Mouse (Mus musculus) lung, postnatal 36 days (tissue): ENCODE data around the gene Asic2.
A peak's percentile ranks its signal among the peaks of the same experiment; 100 is the strongest.
"Not testable (repeated sequence)": the region's sequence is repeated elsewhere in the genome, so short reads cannot be mapped to it uniquely, and the experiment has no call there.

Experiments
- DNase-seq: peaks from one replicate; pipeline ENCODE4 v3.0.0; 2022; ENCODE audit warnings: mixed read lengths

Asic2 gene

DNA sequence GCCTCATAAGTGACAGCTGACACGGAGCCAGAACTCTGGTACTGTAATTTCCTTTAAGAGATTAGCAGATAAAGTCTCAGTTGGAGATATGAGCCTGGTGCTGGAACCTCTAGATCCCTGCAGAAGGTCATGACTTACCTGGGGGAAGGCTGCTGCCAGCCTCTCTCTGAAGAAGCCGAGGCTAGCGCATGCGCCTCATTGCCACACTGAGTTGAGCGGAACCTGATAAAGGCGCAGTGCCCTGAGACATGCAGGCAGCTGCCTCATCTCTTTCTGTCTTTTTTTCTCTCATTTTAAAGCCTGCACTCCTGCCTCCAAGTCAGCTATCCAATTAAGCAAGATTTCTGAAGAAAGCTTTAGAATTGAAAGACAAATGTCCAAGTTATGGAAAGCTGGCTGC is 551.9 kb downstream of the Asic2 start:
- no peak for DNase-seq

DNA sequence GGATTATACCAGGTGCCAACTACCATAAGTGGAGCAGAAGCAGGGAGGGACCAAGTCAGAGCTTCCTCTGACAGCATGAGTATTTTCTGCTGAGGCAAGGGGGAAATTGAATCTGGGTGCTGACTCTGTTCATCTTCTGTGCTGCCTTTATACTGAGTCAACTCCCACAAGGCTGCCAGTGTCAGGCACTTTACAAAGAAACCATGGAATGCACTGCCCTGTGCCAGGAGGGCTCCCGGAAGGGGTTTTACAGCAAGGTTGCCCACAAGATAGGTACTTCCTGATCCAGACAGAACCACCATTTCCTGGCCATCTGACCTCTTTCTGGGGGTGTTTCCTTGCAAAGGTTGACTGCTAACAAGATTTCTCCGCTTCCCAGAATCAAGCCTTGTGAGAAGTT is 553.7 kb downstream of the Asic2 start:
- DNase-seq = no peak

DNA sequence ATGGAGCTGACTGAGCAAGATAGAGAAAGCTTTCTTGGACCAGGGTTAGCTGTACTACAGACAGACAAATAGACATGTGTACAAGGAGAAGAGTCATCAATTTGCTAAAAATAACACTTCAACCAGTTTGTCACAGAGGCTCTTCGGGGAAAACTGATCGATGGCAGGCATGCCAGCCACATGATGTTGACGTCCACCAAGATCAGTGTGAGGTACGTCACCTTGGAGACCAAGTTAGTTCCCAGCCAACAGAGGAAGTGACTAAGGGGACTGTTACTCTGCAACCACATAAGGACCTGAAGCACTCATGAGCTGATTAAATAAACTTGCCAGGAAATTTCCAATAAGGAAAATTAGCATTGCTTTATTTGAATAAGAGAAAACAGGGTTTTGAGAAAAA is 557.0 kb downstream of the Asic2 start:
- peak; percentile 8 for DNase-seq

DNA sequence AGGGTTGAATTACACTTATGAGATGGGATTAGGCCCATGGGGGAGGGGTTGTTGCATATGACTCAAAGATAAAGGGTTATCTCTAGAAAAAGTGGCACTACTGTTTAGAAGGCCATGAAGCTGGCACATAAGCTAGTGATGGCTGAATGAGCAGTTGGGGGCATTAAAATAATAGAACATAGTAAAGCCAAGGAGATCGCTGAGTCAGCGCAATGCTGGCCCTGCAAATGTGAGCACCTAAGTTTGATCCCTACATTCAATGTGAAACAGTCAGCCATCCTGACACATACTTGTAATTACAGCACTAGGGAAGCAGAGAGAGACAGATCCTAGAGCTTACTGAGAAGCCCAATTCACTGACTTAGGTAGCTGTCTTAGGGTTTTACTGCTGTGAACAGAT is 562.3 kb downstream of the Asic2 start:
- no peak for DNase-seq

DNA sequence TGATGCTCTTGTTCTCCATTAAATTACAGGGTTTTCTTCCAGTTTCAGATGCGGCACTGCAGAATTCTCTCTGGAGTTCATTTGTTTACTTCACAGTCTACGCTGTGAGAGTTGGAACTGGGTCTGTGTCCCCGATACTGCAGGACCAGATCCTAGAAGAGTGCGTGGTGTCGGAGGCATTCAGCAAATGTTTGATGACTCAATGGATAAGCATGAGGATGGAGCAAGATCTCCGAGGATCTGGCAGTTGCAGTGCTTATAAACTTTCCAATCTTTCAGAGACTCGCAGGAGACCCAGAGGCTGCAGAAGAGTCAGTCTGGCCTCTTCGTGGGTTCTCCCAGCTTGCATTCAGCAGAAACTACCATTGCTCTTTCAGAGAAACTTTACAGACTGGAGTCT is 566.0 kb downstream of the Asic2 start:
- DNase-seq = peak; percentile 37

DNA sequence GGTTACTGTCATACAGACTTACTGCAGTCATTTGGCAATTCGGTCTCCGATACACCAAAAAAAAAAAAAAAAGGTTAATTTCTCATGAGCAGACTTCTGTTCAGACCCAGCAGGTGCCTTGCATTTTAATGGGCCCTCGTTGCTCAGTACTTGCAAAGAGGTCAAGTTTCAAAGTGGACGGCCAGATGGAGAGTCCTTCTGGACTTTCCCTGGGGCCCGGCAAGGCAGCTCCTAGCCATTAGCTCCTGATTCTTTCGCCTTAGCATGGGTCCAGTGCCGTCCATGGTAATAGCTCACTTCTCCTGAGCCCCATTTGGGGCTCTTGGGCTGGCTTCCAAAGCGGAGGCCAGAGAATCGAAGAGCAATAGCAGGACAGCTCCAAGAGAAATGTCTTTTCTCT is 575.4 kb downstream of the Asic2 start:
- no peak for DNase-seq

DNA sequence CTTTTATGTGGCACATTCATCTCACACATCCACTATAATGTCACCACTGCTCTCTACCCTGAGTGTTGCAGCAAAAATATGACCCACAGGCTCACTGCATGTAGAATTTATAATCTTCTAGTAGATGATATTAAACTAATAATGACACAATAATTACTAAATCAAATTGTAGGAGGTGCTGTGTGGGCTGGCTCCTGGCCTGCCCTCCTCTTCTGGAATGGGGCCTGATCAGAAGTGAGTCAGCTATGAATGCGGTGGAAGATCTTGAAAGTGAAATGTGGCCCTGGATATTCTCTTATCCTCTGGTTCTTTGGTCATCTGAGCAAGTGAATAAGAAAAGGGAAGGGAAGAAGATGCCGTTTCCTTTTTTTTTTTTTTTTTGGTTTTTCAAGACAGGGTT is 582.1 kb downstream of the Asic2 start:
- no peak for DNase-seq

DNA sequence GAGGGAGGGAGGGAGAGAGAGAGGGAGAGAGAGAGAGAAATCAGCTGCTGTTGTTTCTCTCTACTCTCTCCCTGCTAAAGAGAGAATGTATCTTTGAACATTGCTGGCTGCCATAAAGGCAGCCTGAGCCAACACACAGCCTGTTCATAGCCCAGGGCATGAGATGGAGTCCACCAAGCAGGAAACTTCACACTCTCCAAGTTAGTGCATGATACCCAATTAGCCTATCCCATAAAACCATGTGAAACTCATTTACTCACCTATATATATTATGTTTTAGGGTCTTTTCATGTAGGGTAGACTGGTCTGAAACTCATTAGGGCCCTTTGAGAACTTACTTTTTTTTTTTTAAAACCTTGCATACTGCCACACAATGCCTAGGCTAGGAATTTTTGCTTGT is 582.7 kb downstream of the Asic2 start:
- no peak for DNase-seq

DNA sequence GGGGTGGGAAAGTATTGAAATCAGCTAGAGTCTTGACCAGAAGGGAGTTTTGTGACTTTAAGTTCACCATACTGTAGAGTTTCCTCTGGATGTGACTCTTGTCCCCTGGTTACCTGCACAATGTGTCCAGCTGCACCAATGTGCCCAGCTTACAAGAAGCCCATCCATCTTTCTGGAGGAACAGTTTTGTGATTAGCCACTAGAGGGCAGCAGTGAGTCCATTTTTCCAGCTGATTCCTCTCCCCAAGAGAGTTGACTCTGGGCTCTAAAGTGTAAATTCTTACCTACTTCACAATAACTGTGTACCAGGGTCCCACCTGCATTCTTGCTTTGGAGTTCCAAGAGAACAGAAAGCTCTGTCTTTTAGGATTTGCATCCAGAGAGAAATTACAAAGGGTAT is 593.4 kb downstream of the Asic2 start:
- peak; percentile 49 for DNase-seq

DNA sequence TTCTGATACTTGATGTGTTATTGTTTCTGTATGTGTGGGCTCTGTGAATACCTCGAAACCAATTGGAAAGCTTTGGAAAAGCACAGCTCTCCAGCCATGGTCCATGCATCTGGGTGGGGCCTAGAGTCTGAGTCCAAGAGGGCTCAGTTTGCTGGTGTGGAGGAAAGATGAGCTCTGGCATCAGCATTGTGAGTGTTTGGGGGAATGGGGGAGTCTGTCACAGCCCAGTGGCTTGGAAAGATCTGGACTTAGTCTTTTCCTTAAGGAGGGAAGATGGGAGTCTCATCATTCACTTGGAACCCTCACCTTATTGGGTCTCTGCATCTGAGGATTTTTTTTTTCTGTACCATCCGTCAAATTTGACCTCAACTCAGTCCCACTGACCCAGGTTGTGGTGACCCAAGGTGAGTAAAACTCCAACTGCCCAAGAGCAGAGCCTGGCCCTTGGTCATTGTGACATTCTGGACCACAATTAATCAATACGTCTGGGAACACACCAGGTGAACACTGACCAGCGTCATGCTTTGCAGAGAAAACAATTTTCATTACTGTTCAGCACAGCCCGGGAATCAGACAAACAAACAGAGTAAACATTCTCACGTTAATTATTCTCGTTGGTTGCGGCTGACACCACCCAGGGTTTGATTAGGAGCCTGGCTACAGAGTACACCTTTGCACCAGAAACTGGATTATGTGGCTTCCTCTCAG is 594.1 kb downstream of the Asic2 start:
- DNase-seq = no peak

DNA sequence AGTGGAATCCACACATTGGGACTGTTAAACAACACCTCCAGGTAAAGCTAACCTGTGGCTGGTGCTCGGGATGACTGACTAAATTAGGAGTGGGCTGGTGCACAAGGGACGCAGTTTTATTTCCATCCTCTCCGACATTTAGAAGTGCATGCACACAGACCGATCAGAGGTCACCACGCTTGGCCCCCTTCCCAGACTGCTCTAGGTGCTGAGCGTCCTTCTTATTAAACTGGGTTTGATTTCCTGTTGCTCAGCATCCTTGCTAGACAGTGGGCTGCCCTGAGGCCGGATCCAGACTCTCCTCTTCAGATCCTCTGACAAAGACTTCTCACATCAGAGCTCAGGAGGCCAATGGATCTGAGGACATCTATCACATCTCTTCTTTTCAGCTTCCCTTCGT is 596.7 kb downstream of the Asic2 start:
- DNase-seq = no peak

DNA sequence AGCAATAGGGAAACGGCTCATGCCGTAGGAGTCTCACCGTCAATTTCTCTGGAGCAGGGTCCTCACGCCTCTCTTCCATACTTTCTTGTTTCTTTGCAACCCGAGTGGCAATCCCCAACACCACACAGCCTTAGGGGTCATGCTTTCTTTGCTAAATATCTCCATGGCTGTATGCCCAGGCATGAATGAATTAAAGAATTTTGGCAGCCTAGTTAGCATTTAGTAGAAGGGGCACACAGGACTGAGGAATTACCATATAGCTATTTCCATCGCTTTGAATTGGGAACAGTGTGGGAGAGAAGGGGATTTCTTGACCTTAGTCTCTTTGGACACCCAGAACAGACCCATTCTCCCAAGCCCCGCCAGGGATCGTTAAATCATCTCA is 597.8 kb downstream of the Asic2 start:
- DNase-seq = no peak

DNA sequence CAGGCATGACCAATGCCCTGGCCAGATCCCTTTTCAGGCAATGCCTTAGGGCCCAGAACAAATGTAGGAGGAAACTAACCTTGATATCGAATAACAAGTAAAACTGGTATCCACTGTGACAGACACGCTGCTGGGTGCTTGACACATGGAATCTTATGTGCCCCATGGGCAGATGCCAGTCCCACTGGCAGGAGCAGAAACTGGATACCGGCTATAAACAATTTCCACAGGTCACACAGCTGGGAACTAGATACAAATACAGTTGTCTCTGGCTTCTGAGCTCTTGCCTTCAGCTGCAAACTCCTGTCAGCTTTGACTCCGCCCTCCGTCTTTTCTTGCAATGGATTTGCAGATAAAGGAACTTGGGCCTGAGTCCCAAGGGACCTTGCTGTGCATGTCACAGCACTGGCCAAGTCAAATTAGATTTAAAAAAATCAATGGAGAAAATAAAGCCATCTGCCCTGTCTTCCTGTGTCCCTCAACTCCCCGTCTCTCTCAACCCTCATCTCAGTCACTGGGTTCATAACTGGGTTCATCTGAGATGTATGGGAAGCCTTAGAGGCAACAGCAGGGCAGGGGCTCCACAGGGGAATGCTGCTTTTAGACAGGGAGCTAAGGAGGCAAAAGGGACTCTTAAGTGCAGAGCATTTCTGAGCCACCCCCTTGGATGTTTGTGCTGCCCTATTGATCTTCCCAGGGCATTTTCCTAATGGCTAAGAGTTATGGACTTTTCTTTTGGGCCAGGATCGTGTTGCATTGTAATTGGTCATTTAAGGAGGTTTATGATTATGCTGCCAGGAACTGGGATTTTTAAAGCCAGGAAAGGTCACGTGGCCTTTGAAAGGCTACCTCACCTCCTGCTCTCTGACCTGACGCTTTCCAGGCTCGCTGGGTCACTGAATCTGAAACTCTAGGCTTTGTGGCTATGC is 598.5 kb downstream of the Asic2 start:
- DNase-seq = peak; percentile 13

DNA sequence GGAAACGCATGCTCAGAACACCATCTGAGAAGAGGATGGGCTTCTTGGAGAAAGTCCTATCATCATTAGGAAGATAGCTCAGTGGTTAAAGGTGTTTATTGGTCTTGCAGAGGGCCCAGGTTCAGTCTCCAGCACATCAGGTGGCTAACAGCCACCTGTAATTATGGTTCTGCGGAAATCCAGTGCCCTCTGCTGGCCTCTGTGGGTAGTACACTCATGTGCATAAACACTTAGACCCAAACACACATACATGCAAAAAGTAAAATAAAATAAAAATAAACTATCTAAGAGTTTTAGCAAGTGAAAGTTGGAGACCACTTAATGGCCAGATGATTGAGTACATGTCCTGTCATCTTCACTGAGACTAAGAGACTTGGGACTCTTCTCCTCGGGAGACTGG is 603.8 kb downstream of the Asic2 start:
- DNase-seq = no peak

DNA sequence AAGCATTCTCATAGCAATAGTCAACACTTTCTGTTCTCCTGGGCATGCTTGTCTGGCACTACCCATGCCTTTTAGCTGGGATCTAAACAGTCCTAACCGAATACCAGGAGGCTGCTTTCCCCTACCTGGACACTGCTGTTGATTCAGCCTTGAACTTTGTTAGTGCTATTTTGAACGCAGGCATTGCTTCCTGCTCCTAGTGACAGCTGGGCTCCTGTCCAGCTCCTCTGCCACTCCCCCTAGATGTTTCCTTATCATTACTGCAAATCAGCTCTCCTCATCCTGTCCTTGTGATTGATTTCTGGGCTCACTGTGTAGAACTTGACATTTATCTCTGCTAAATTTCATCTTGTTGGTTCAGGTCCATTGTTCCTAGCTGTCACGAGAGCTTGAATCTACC is 605.8 kb downstream of the Asic2 start:
- no peak for DNase-seq

DNA sequence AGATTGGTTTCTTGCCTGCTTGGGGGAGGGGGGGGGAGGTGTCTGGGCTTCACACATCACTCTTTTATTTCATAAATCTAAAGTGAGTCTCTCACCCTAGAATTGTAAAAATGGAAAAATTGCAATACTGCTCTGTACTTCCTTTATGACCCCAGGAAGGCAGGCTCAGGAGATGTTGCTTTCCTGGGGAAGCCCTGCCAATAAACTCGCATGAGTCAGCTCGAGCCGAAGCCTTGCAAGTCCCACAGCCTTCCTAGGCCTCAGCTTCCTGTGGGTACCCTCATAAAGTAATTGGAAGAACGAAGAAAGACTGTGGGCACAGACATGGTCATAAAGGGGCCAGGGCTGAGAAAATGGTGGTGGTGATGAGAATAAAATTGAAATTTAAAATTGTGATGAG is 607.2 kb downstream of the Asic2 start:
- DNase-seq = no peak

DNA sequence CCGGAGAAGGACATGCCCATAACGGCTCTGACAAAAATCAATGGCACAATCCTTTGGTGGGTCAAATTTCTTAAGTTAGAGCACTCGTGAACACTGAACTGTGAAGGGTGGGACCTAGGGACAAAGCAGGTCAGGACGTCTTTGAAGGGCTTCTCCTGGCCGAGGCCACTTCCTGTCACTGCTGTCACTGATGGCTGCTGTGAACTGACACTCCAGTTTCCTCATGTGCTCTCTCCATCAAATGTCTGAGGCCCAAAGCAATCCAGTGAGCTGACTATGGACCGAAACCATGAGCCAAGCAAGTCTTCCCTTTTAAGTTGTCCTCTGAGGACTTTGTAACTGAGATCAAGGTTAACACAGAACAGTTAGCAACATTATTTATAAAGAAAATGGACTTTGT is 617.8 kb downstream of the Asic2 start:
- not testable (repeated sequence) for DNase-seq

DNA sequence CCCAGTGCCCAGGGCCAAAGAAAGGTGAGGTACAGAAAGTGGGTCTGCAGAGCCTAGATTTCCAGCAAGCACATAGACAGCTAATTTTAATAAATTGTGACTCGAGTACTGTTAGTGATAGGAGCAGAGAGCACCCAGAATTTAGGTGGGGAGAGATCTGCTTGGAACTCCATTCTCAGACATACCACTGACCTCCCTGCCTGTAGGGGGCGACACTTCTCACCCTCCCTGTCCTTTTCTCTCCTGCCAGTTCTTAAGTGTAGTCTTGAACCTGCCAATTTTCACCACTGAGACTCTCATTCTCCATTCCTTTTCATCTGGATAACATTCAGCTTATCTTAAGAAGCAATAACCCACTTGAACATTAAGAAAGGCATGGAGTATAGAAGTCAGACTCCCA is 636.3 kb downstream of the Asic2 start:
- DNase-seq = no peak

DNA sequence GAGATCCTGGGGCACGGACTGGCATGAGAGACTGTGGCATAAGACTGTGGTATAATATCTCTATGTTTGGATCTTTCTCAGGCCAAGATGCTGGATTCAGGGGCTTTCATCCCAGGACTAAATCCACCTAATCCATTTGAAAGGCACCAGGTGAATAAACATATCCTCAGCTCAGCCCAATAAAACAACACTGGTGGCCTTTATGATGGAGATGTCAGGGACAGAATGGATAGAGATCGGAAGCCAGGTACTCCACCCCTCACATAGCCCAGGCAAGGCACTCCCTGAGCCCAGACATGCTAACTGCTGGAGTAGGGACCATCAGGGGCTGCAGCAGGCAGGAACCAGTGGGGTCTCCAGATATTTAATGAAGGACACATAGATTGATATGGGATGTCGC is 637.3 kb downstream of the Asic2 start:
- DNase-seq = no peak

DNA sequence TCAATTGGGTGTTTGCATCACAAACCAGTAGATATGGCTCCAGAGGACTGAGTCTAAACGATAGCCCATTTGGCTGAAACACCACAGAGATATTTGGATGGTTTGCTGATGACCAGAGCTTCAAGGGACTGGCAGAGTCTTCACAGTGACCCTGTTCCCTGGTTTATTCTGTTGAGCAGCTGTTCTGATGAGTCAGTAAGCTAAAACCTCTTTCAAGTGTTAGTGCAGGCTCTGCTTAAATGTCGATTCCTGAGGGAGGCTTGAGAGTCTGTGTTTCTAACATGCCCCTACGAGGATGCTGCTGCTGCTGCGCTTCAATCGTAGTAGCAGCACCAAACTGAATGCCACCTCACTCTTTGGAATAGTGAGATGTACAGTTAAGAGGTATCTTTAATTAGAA is 640.2 kb downstream of the Asic2 start:
- peak; percentile 0 for DNase-seq

DNA sequence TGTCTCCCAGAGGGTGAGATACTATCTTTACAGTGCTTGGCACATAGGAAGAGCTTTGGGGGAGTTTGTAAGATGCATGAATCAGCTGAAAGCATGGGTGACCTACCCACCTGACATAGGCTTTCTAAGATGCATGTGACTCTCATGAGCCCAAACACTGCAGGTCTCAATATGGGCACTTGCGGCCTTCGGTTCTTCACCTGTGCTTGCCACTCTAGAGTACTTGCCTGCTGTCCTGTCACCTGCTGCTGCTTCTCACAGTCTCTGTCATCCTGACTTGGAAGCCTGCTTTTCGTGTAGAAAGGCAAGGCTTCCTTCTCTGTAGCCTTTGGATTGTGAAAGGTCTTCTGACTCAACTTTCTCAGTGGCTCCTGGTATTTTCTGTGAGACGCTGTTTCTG is 645.1 kb downstream of the Asic2 start:
- no peak for DNase-seq

DNA sequence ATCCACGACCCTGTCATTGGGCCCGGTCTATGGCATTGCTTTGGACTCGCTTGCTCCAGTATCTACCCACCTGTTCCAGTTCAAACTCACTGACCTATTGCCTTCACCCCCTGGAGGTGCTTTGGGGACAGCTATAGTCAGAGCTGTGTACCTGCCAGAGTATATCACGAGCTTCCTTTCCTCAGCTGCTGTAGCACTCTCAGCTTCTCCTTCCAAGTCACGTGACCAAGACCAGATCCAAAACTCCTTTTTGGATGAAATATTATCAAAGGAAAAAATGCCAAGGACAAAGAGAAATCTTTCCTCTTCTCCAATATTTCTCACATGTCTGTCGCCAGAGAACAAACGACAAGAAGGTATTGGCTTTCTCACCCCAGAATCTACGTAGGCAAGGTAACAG is 645.8 kb downstream of the Asic2 start:
- no peak for DNase-seq

DNA sequence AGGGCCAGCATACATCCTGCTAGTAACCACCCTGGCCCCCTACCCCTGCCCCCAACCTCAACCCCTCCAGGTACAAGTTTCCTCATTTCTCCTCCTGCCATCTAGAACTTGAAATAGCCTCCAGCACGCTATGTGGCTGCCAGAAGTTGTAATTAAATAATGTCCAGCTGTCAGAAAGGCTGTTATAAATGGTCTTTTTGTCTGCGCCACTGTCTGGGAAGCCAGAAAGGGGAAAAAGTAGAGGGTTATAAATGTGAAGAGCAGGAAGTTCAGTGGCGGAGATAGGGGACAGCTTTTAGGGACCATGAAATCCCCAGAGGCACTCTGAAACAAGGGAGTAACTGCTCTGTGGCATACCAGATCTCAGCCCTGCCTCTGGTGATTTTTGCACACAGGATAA is 678.2 kb downstream of the Asic2 start:
- DNase-seq = no peak

DNA sequence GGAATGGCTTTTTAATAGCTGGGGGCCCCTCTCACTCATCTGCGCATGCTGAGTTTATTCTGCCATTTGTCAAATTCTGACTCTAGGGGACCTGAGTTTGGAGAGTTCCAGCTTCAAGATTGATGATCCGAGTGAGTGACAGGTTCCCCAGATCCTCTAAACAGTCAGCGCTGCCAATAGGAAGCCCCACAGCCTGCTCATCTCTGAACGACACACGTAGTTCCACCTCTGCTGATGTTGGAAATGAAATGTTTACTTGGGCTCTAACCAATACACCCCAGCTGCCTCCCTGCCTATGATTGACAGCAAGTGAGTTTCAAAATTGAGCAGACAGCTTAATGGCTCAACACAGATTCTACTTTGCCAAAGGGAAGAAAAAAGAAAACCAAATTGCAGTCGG is 685.1 kb downstream of the Asic2 start:
- no peak for DNase-seq

DNA sequence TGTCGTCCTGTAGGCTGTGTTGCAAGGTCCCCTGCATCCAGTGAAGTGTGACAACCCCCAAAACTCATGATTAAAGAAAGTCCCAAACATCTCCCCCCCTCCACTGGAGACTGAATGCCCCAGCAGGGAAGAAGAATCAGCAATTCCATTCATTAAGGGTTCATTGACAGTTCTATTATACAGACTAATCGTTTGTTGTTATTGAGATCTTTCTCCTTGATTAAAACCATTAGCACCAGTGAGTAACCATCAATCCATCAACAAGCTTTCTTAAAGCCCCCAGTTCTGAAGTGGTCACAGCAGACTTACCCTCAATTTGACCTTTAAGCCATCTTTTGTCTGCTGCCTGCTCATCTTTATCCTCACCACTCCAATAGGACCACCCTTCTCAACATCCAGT is 688.2 kb downstream of the Asic2 start:
- no peak for DNase-seq
